In the genomic region with DNA sequence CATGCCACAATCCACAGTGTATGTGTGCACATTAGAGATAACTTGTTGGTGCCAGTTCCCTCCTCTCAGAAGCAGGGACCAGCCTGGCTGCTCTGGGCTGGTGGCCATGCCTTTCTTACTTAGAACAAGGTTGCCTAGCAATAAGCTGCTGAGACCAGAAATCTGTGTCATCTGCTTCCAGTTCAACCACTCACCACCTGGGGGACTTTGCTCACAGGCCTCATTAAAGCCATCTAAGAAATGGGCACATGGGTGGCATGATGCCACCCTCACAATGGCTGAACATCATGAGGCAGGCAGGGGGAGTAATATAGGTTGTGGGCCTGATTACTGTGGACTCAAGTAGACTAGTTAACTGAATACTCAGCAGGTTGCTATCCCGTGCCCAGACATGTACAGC, we compare ENCODE assay signal across 10 mouse cellular contexts. TPM values are rescaled to one million over a fixed set of nuclear protein-coding genes. Genes with fewer than 3 reads are reported as not detected.
A peak's percentile ranks its signal among the peaks of the same experiment; 100 is the strongest.
DNase-seq lines count a peak whose midpoint lies in the region; ATAC-seq lines count a peak whose summit lies in the region.
"Had no signal": no experiment of that assay in that cellular context is flagged by ENCODE, and none has a peak within 500 bp of the region (broad histone marks: within the 10 kb centered on the region; RNA-seq: fewer than 3 reads in every experiment).

No protein-coding gene starts in this region.

- H3K27me3 ChIP-seq in forebrain, embryonic 15.5 days = no peaks in the 10 kb centered on the region
- H3K27me3 ChIP-seq in forebrain, embryonic 12.5 days = no peaks in the 10 kb centered on the region
- H3K27me3 ChIP-seq in embryonic facial prominence, embryonic 10.5 days (replicated peaks; ENCODE audit: low read depth, poor library complexity, severe bottlenecking) = no peaks in the 10 kb centered on the region; the same call in 1 of the 2 replicates

- peak; percentile 33 for DNase-seq in A20 (ENCODE audit: low read depth, low spot score)
- DNase-seq in cerebellum, adult 9-11 months = peak; percentile 73
- DNase-seq in left cerebral cortex, postnatal 10 days (ENCODE audit: extremely low spot score in 1 of 2, low spot score in 2 of 2) = peak; percentile 54 to 56
- DNase-seq in T-cell, adult 2 months (ENCODE audit: low spot score) = no peak
- DNase-seq in heart, postnatal 14 days = no peak
- DNase-seq in embryonic facial prominence, embryonic 10.5 days (ENCODE audit: low spot score) = no peak
- DNase-seq: embryo, embryonic 11 days; kidney, adult 11 months had no signal

- 0 out of 2 replicates have a peak, but pooled peaks have one; percentile 18 for ATAC-seq in forebrain, embryonic 15.5 days (replicated peaks)
- ATAC-seq in forebrain, embryonic 12.5 days (ENCODE audit: low FRiP score) = no peak

- no peak overlapping the region for H3K4me2 ChIP-seq in forebrain, embryonic 15.5 days (replicated peaks)
- H3K4me2 ChIP-seq in forebrain, embryonic 12.5 days = no peak overlapping the region

- no peak overlapping the region for H3K9ac ChIP-seq in forebrain, embryonic 15.5 days (replicated peaks)
- no peak overlapping the region for H3K9ac ChIP-seq in forebrain, embryonic 12.5 days

- WGBS in forebrain, embryonic 15.5 days = 74% methylated on average over 1 of the region's 1 CpGs
- WGBS in forebrain, embryonic 12.5 days = 86% methylated on average over 1 of the region's 1 CpGs
- 90% methylated on average over 1 of the region's 1 CpGs for WGBS in embryonic facial prominence, embryonic 10.5 days

- H3K4me3 ChIP-seq in forebrain, embryonic 15.5 days = no peak overlapping the region
- H3K4me3 ChIP-seq in forebrain, embryonic 12.5 days (replicated peaks) = no peak overlapping the region
- no peak overlapping the region for H3K4me3 ChIP-seq in embryonic facial prominence, embryonic 10.5 days

- no peaks in the 10 kb centered on the region for H3K9me3 ChIP-seq in forebrain, embryonic 15.5 days
- no peaks in the 10 kb centered on the region for H3K9me3 ChIP-seq in forebrain, embryonic 12.5 days
- no peaks in the 10 kb centered on the region for H3K9me3 ChIP-seq in embryonic facial prominence, embryonic 10.5 days

- intact Hi-C loops in left cerebral cortex, postnatal 10 days (cut with DNase I) = no loop called here
- intact Hi-C loops in heart, postnatal 14 days (cut with DNase I) = loop anchor here (5.0 kb wide), 1 partner anchor 77 kb away; no protein-coding TSS in a partner anchor

- H3K36me3 ChIP-seq in forebrain, embryonic 15.5 days = no peaks in the 10 kb centered on the region
- no peaks in the 10 kb centered on the region for H3K36me3 ChIP-seq in forebrain, embryonic 12.5 days (replicated peaks)
- H3K36me3 ChIP-seq in embryonic facial prominence, embryonic 10.5 days (replicated peaks) = no peaks in the 10 kb centered on the region

- H3K27ac ChIP-seq in forebrain, embryonic 15.5 days (replicated peaks) = peak overlapping the region; percentile 41
- H3K27ac ChIP-seq in forebrain, embryonic 12.5 days = no peak overlapping the region
- H3K27ac ChIP-seq in embryonic facial prominence, embryonic 10.5 days (replicated peaks) = no peak overlapping the region

- peaks cover 41% of the 10 kb centered on the region for H3K4me1 ChIP-seq in forebrain, embryonic 15.5 days
- H3K4me1 ChIP-seq in forebrain, embryonic 12.5 days = peaks cover 38% of the 10 kb centered on the region
- peaks cover 29% of the 10 kb centered on the region for H3K4me1 ChIP-seq in embryonic facial prominence, embryonic 10.5 days

RNA-seq across cellular contexts. Expression of a gene that starts 1.3 kb away (rescaled TPM):
- 90.0 and 110 TPM in 2 replicates for polyA plus RNA-seq in forebrain, embryonic 15.5 days (2015; fragmentation: Nextera tagmentation; extraction: Ambion mirVana)
- polyA plus RNA-seq in forebrain, embryonic 12.5 days (2016; fragmentation: Nextera tagmentation; extraction: Ambion mirVana) = 125 and 132 TPM in 2 replicates
- total RNA-seq in left cerebral cortex, postnatal 10 days (2021) = 10 to 100 TPM; 34.2 to 37.0 TPM
- total RNA-seq in heart, postnatal 14 days (2021) = 1 to 10 TPM; 7.9 to 9.1 TPM
- polyA plus RNA-seq in embryonic facial prominence, embryonic 10.5 days (2016; fragmentation: Nextera tagmentation; extraction: Ambion mirVana) = 85.4 and 85.8 TPM in 2 replicates

Comparison
In these comparisons a context has a peak if more than half of its experiments do, and no peak if none do; other contexts are left out.
1. DNase-seq: peak in A20 (single experiment), cerebellum, adult 9-11 months (single experiment) and left cerebral cortex, postnatal 10 days (2 of 2); none in T-cell, adult 2 months (single experiment), heart, postnatal 14 days (0 of 2) and embryonic facial prominence, embryonic 10.5 days (single experiment).